Mouse (Mus musculus): ENCODE measurements at regions not wholly inside any gene's neighbourhood (a gene's known extent, or its start where the extent isn't known, plus 50 kb on each side); places are given as distances from the start of the nearest gene placed in this dataset.

DNA sequence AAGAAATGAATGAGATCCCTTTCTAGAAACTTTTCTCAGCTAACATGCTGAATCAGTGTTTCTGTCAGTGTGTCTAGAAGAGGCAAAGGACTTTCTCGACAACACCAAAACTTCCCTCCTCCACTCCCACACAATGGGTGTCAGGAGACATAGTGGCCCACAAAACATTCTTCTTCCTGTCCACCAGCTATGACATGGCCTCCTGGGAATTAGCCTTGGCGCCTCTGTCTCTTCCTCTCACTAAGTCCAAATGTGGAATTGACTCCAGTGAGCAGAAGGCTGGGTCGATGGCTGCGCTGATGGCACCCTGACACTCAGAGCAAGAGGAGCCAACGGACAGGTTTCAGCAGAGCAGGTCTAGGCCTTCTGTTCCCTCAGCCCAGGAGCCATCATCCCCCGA is 205.2 kb upstream of the Egln3 start:
- 72% methylated on average over 6 of the region's 6 CpGs for WGBS
- H3K4me3 ChIP-seq (replicated peaks; ENCODE audit: extremely low read depth, low read depth, low read length), result no peak overlapping the region
- TF ChIP-seq CTCF (IDR thresholded peaks at IDR 0.05; ENCODE audit: insufficient read depth, low read length), result no peak
- H3K4me1 ChIP-seq (ENCODE audit: control insufficient read depth, insufficient read depth, low read length), result no peaks in the 10 kb centered on the region
- DNase-seq, result no peak

DNA sequence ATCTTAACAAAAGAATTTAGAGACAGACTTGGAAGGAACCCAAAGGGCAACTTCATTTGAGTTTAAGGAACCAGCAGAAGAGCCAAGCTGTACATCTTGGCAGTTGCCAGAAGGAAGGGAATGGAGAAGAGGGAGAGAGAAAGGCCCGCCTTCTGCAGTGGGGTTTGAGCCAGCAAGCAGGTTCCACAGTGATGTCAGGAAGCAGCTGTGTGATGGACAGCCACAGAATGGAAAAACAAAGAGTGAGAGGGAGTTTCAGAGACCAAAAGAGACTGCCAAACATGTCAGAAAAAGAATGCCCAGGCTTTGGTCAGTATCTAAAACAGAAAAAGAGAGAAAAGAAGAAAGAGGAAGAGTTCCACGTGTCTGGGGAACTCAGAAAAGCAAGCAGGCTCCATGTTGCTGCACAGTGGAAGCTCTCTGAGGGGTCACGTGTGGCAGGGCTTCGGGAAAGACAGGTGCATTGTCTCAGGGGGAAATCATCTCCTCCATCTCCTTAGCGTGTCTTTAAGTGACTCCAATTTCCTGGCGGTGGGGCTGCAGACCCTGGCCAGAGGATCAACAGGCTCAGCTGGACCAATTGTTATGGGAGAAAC is 203.7 kb upstream of the Egln3 start:
- no peak for DNase-seq
- no peak for TF ChIP-seq CTCF (IDR thresholded peaks at IDR 0.05; ENCODE audit: insufficient read depth, low read length)
- no peak for TF ChIP-seq POLR2A (IDR thresholded peaks at IDR 0.05; ENCODE audit: borderline replicate concordance, extremely low read depth, low read depth, low read length)
- Histone ChIP-seq H3K4me3 (replicated peaks; ENCODE audit: extremely low read depth, low read depth, low read length) (no peak overlapping the region), H3K4me1 (ENCODE audit: control insufficient read depth, insufficient read depth, low read length) (no peaks in the 10 kb centered on the region)
- 52% methylated on average over 6 of the region's 6 CpGs for WGBS

DNA sequence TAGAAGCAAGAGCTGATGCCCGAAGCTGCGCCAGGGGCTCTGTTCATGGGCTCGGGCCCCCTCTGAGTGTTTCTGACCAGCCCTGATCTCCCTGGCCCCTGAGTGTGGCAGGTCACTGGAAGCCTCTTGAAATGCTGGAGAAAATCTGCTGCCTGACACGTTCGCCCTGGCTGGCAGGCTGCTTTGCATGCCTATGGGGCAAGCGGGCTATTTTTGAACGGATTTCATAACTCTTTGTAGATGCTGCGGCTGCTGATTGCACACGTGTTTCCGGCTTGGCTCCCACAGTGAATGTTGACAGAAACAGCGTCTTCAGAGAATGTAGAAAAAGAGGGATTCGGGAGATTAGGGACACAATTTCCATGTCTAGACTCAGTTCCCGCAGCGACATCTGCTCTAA is 201.4 kb upstream of the Egln3 start:
- 27% methylated on average over 14 of the region's 14 CpGs for WGBS
- peak; percentile 38 for DNase-seq
- peak overlapping the region; percentile 0 for H3K4me3 ChIP-seq (replicated peaks; ENCODE audit: extremely low read depth, low read depth, low read length)

DNA sequence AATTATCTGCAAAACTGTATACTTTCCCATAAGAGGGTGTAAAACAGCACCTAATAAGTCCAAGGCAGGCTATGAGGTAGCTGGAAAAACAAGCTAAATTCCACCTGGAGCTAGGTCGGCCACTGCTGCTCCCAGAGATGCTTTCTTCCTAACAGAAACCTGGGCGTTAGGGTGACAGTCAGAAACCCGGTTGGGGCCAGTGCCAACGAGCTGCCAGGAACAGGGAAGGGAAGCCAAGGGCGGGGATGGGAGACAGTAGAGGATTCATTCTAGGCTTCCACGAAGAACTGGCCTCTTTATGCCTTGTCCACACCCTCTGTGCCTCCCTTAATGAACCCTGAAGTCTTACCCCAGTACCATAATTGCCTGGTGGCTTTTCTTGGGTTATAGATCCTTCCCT is 198.9 kb upstream of the Egln3 start:
- no peak for DNase-seq
- TF ChIP-seq POLR2A (IDR thresholded peaks at IDR 0.05; ENCODE audit: borderline replicate concordance, extremely low read depth, low read depth, low read length) (no peak), CTCF (IDR thresholded peaks at IDR 0.05; ENCODE audit: insufficient read depth, low read length) (no peak)
- H3K4me1 ChIP-seq (ENCODE audit: control insufficient read depth, insufficient read depth, low read length), result peaks cover 2% of the 10 kb centered on the region; the same call in 1 of the 2 replicates
- WGBS, result 65% methylated on average over 6 of the region's 6 CpGs
- no peak overlapping the region for H3K4me3 ChIP-seq (replicated peaks; ENCODE audit: extremely low read depth, low read depth, low read length)

More for the DNA sequence above, 201.4 kb upstream of the Egln3 start:
- H3K4me1 ChIP-seq (ENCODE audit: control insufficient read depth, insufficient read depth, low read length), result no peaks in the 10 kb centered on the region
- no peak for TF ChIP-seq CTCF (IDR thresholded peaks at IDR 0.05; ENCODE audit: insufficient read depth, low read length)
- TF ChIP-seq POLR2A (IDR thresholded peaks at IDR 0.05; ENCODE audit: borderline replicate concordance, extremely low read depth, low read depth, low read length), result no peak

DNA sequence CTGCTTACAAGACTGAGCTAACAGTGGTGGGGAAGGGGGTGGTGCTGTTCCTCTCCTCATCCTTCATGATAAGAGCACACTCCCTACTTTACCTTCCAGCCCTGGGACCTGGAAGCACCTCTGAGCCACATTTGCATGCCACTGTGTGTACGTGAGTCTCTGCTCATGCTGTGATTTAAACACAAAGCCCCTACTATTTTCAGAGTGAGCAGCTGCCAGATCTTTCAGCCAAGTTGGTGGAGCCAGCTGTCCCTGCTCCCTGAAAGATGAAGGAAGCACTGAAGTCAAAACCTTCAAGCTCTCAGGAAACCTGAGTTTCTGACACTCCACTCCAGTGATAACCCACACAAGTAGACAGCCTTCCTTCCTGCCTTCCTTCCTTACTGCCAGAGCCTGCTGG is 198.0 kb upstream of the Egln3 start:
- Histone ChIP-seq H3K4me1 (ENCODE audit: control insufficient read depth, insufficient read depth, low read length) (peaks cover 2% of the 10 kb centered on the region; the same call in 1 of the 2 replicates), H3K4me3 (replicated peaks; ENCODE audit: extremely low read depth, low read depth, low read length) (no peak overlapping the region)
- TF ChIP-seq CTCF (IDR thresholded peaks at IDR 0.05; ENCODE audit: insufficient read depth, low read length) (no peak), POLR2A (IDR thresholded peaks at IDR 0.05; ENCODE audit: borderline replicate concordance, extremely low read depth, low read depth, low read length) (no peak)
- DNase-seq, result no peak
- WGBS, result 53% methylated on average over 1 of the region's 1 CpGs

DNA sequence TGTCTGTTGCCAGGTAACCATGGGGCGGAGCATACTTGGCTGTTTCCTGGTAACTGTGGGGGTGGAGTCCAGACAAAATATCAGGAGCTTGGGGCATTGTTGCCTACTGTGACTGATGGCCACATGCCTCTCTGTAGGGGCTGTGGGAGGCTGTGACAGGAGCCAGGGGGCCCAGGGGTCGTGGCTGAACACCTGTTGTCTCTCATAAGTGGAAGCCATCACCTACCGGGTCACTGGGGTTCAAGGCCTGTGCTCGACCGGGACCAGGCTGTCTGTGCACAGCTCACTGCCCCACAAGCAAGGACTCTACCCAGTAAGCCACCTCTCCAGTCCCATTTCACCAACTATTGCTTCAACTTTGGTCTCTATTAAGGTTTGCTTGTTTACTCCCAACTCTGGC is 196.4 kb upstream of the Egln3 start:
- no peak overlapping the region for H3K4me3 ChIP-seq (replicated peaks; ENCODE audit: extremely low read depth, low read depth, low read length)
- 75% methylated on average over 5 of the region's 5 CpGs for WGBS
- DNase-seq, result no peak
- H3K4me1 ChIP-seq (ENCODE audit: control insufficient read depth, insufficient read depth, low read length), result peaks cover 2% of the 10 kb centered on the region; the same call in 1 of the 2 replicates
- no peak for TF ChIP-seq POLR2A (IDR thresholded peaks at IDR 0.05; ENCODE audit: borderline replicate concordance, extremely low read depth, low read depth, low read length)
- no peak for TF ChIP-seq CTCF (IDR thresholded peaks at IDR 0.05; ENCODE audit: insufficient read depth, low read length)

DNA sequence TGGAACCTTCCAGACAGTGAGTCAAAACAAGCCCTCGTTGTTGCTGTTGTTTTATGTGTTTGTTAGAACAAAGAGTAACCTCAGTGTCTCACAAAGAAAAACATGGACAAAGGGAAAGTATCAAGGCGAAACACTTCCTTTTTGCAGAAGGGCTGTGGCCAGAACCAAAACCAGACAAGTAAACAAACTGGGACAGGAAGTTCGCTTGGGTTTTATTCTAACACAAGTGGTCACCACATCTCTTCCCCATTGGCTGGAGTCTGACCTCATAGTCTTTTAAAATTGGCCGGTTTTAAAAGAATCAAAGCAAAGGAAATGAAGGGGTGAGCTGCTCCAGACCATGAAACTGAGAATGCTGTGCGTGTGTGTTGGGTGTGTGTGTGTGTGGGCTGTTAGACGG is 194.4 kb upstream of the Egln3 start:
- 41% methylated on average over 6 of the region's 6 CpGs for WGBS
- DNase-seq, result no peak
- H3K4me1 ChIP-seq (ENCODE audit: control insufficient read depth, insufficient read depth, low read length), result peaks cover 2% of the 10 kb centered on the region; the same call in 1 of the 2 replicates
- TF ChIP-seq CTCF (IDR thresholded peaks at IDR 0.05; ENCODE audit: insufficient read depth, low read length), result no peak
- TF ChIP-seq POLR2A (IDR thresholded peaks at IDR 0.05; ENCODE audit: borderline replicate concordance, extremely low read depth, low read depth, low read length), result no peak
- H3K4me3 ChIP-seq (replicated peaks; ENCODE audit: extremely low read depth, low read depth, low read length), result no peak overlapping the region

DNA sequence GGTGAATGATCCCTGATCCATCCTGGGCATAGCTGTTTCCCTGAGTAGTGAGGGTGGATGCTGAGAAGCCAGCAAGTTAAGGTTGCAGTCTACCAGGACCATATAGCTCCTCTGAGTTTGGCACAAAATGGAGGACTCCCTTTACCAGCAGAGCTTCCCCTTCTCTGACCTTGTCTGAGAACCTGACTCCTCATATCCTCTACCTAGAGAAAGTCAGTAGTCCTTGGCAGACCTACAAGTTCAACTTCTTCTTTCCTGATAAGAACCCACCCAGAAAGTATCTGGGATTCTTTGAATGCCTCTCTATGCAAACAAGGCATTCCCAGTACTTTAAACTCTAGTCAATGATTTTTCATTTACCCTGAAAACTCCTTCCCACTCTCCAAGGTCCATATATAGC is 193.3 kb upstream of the Egln3 start:
- TF ChIP-seq CTCF (IDR thresholded peaks at IDR 0.05; ENCODE audit: insufficient read depth, low read length) (no peak), POLR2A (IDR thresholded peaks at IDR 0.05; ENCODE audit: borderline replicate concordance, extremely low read depth, low read depth, low read length) (no peak)
- DNase-seq, result no peak
- Histone ChIP-seq H3K4me3 (replicated peaks; ENCODE audit: extremely low read depth, low read depth, low read length) (no peak overlapping the region), H3K4me1 (ENCODE audit: control insufficient read depth, insufficient read depth, low read length) (peaks cover 2% of the 10 kb centered on the region; the same call in 1 of the 2 replicates)

DNA sequence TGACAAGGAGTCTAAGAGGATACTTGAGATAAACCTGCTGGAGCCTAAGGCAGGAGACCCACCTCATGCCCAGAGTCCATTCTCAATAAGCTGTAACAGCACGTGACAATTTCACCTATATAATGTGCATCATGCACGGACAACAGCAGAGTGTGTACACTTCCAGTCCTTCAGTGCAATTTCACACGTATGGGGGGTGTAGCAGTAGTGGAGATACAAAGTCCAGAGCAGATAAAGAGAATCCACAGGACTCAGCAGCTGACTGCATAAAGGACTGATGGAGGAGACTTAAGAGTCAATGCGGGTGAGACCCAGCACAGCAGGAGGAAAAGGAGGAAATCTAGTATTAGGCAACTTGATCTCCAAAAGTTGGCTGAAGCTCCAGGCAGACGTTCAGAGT is 192.7 kb upstream of the Egln3 start:
- WGBS, result 63% methylated on average over 5 of the region's 5 CpGs
- DNase-seq, result no peak
- peaks cover 2% of the 10 kb centered on the region; the same call in 1 of the 2 replicates for H3K4me1 ChIP-seq (ENCODE audit: control insufficient read depth, insufficient read depth, low read length)
- TF ChIP-seq POLR2A (IDR thresholded peaks at IDR 0.05; ENCODE audit: borderline replicate concordance, extremely low read depth, low read depth, low read length), result no peak
- TF ChIP-seq CTCF (IDR thresholded peaks at IDR 0.05; ENCODE audit: insufficient read depth, low read length), result no peak
- H3K4me3 ChIP-seq (replicated peaks; ENCODE audit: extremely low read depth, low read depth, low read length), result no peak overlapping the region

DNA sequence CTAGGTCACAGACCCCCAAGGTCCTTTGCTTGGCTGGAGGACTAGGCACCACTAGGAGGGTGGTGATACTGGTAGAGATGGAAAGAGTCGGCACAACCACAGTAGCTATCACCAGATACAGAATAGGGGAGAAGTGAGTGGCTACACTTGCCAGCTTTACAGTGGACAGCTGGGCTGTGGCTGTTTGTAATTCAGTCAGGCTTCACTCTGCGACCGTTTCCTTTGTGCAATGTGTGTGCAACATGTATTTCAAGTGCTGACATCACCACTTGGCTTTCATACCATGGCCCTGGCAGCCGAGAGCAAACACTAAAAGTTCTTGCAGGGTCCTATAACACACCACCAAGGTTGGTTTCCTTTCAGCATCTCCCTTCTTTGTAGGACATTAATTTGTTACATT is 181.7 kb upstream of the Egln3 start:
- TF ChIP-seq CTCF (IDR thresholded peaks at IDR 0.05; ENCODE audit: insufficient read depth, low read length), result no peak
- no peak for TF ChIP-seq POLR2A (IDR thresholded peaks at IDR 0.05; ENCODE audit: borderline replicate concordance, extremely low read depth, low read depth, low read length)
- Histone ChIP-seq H3K4me1 (ENCODE audit: control insufficient read depth, insufficient read depth, low read length) (no peaks in the 10 kb centered on the region), H3K4me3 (replicated peaks; ENCODE audit: extremely low read depth, low read depth, low read length) (no peak overlapping the region)
- DNase-seq, result no peak
- 32% methylated on average over 4 of the region's 4 CpGs for WGBS

Data from lung, adult 2 months (tissue).